Mouse (Mus musculus) spleen, adult 2 months (tissue): Measurements from ENCODE around the gene Depdc5. TPM values are rescaled to one million over a fixed set of nuclear protein-coding genes. Genes with fewer than 3 reads are reported as not detected.
"Not testable (repeated sequence)": the region's sequence is repeated elsewhere in the genome, so short reads cannot be mapped to it uniquely, and the experiment has no call there.

Experiments used
- DNase-seq, 2 experiments: peaks; one replicate each; pipeline versions ENCODE4 v3.0.0 to v3.0.0-alpha.2; 2012 to 2021; ENCODE audit warnings: low spot score in 2 of 2, low read depth in 1 of 2
- H3K27ac ChIP-seq: fragments of 200-500 bp; 2 replicates; pipeline ENCODE4 v1.5.1; 2012; ENCODE audit warnings: low read length, inconsistent platforms; ENCODE audit not compliant: insufficient read depth
- H3K27me3 ChIP-seq: fragments of 200-500 bp; 2 replicates; pipeline ENCODE4 v1.6.1; 2012; ENCODE audit warnings: mild to moderate bottlenecking, moderate library complexity, low read length, inconsistent platforms; ENCODE audit not compliant: control insufficient read depth, insufficient read depth
- H3K36me3 ChIP-seq: fragments of 200-500 bp; 2 replicates; pipeline ENCODE4 v1.6.1; 2012; ENCODE audit warnings: mild to moderate bottlenecking, low read length, inconsistent platforms; ENCODE audit not compliant: control insufficient read depth, insufficient read depth
- H3K4me1 ChIP-seq: fragments of 200-500 bp; 2 replicates; pipeline ENCODE4 v1.6.1; 2011; ENCODE audit warnings: inconsistent platforms; ENCODE audit not compliant: control insufficient read depth, insufficient read depth, insufficient read length
- H3K4me3 ChIP-seq: fragments of 200-500 bp; 2 replicates; pipeline ENCODE4 v1.5.1; 2011; ENCODE audit warnings: mild to moderate bottlenecking, inconsistent platforms; ENCODE audit not compliant: insufficient read depth, insufficient read length; ENCODE audit errors: extremely low read depth
- CTCF ChIP-seq: fragments of 200-500 bp; IDR thresholded peaks from 2 replicates; pipeline ENCODE4 v1.5.1; 2011; ENCODE audit warnings: mild to moderate bottlenecking, inconsistent platforms; ENCODE audit not compliant: insufficient read depth, insufficient read length, insufficient replicate concordance; ENCODE audit errors: extremely low read depth
- POLR2A ChIP-seq: fragments of 200-500 bp; IDR thresholded peaks from 2 replicates; pipeline ENCODE4 v1.6.1; 2011; ENCODE audit warnings: low read depth, low read length, inconsistent platforms
- WGBS: fragments of 180-500 bp; shearing (Covaris S2); methylation state at CpG from one replicate; pipeline ENCODE4 v1.1.7; 2018; 5-methylcytosine and 5-hydroxymethylcytosine counted together
- polyA plus RNA-seq: library from polyadenylated mRNA; depleted of rRNA; stranded (reverse); fragments of >200 nt; gene quantifications from 2 replicates; pipeline ENCODE4 v1.2.3, GENCODE M21; 2012

Gene Depdc5
- polyA plus RNA-seq, 1 experiment = 12.4 TPM

GRCm38 (mm10) chr5:33030425-33031175, 167.1 kb downstream of the Depdc5 start:
- Histone ChIP-seq H3K4me3 (no peak overlapping the region), H3K27me3 (no peaks in the 10 kb centered on the region), H3K4me1 (no peaks in the 10 kb centered on the region), H3K27ac (no peak overlapping the region), H3K36me3 (peaks cover 2% of the 10 kb centered on the region)
- no peak for DNase-seq
- WGBS = 80% methylated on average over 4 of the region's 4 CpGs
- no peak for TF ChIP-seq POLR2A
- no peak for TF ChIP-seq CTCF

GRCm38 (mm10) chr5:33032036-33032773, 168.7 kb downstream of the Depdc5 start:
- Histone ChIP-seq H3K36me3 (peaks cover 2% of the 10 kb centered on the region), H3K27ac (no peak overlapping the region), H3K4me1 (no peaks in the 10 kb centered on the region), H3K27me3 (no peaks in the 10 kb centered on the region), H3K4me3 (no peak overlapping the region)
- TF ChIP-seq POLR2A (no peak), CTCF (no peak)
- 79% methylated on average over 10 of the region's 10 CpGs for WGBS
- DNase-seq = no peak

- DNase-seq = peak; percentile 48 to 66
- no peak overlapping the region for H3K4me3 ChIP-seq
- no peak for TF ChIP-seq POLR2A
- peak; percentile 96; the same call in 1 of the 2 replicates for TF ChIP-seq CTCF
- H3K27ac ChIP-seq = no peak overlapping the region
- 0% methylated on average over 4 of the region's 4 CpGs for WGBS
- no peaks in the 10 kb centered on the region for H3K4me1 ChIP-seq
- peaks cover 2% of the 10 kb centered on the region for H3K36me3 ChIP-seq
- no peaks in the 10 kb centered on the region for H3K27me3 ChIP-seq
Measured at GRCm38 (mm10) chr5:33033121-33033520, 169.6 kb downstream of the Depdc5 start.

- H3K4me1 ChIP-seq, H3K27ac ChIP-seq, H3K4me3 ChIP-seq, DNase-seq, H3K36me3 ChIP-seq, H3K27me3 ChIP-seq: not testable (repeated sequence)
- 42% methylated on average over 8 of the region's 8 CpGs for WGBS
Measured at GRCm38 (mm10) chr5:33033633-33034032, 170.1 kb downstream of the Depdc5 start.

- Histone ChIP-seq H3K4me3 (no peak overlapping the region), H3K27me3 (no peaks in the 10 kb centered on the region), H3K4me1 (no peaks in the 10 kb centered on the region), H3K27ac (no peak overlapping the region), H3K36me3 (no peaks in the 10 kb centered on the region)
- TF ChIP-seq POLR2A = no peak
- no peak for TF ChIP-seq CTCF
- WGBS = 20% methylated on average over 7 of the region's 7 CpGs
- DNase-seq = no peak
Measured at GRCm38 (mm10) chr5:33034100-33034499, 170.6 kb downstream of the Depdc5 start.

GRCm38 (mm10) chr5:33034916-33035315, 171.4 kb downstream of the Depdc5 start:
- Histone ChIP-seq H3K4me3 (no peak overlapping the region), H3K4me1 (peaks cover 3% of the 10 kb centered on the region; the same call in 1 of the 2 replicates), H3K27me3 (no peaks in the 10 kb centered on the region), H3K27ac (no peak overlapping the region), H3K36me3 (no peaks in the 10 kb centered on the region)
- DNase-seq = no peak
- WGBS = 72% methylated on average over 3 of the region's 3 CpGs
- TF ChIP-seq CTCF (no peak), POLR2A (no peak)
